Mouse (Mus musculus) B cell, adult 67 days (primary cell): ENCODE results near the gene Ccr8. TPM values are rescaled to one million over a fixed set of nuclear protein-coding genes. Genes with fewer than 3 reads are reported as not detected.

Experiments
- total RNA-seq, 2 experiments: library from RNA; stranded (reverse); gene quantifications; 4 replicates each; pipeline ENCODE4 v1.2.4; 2023

Gene Ccr8
- total RNA-seq: not detected

GRCm38 (mm10) chr9:120091696-120092238 is at the start of gene Ccr8:
Gene Ccr8 (plus strand): TSS chr9:120092114.

GRCm38 (mm10) chr9:120069779-120070178 is 22.1 kb upstream of the Ccr8 start, which contains the start of gene Cx3cr1:
Gene Cx3cr1 (minus strand): TSS chr9:120069879.

GRCm38 (mm10) chr9:120110211-120111018 is 18.5 kb downstream of the Ccr8 start, which contains the start of gene Slc25a38:
Gene Slc25a38 (plus strand): TSS chr9:120110374.

GRCm38 (mm10) chr9:120127538-120128251 is 35.8 kb downstream of the Ccr8 start, which contains the start of gene Rpsa:
Gene Rpsa (plus strand): TSS chr9:120127689.

Other genes with a start within 250 kb of the Ccr8 start
- 10 to 100 TPM; 79.2 to 79.4 TPM for gene Wdr48, start 197.2 kb upstream of the Ccr8 start, total RNA-seq
- 10 to 100 TPM; 12.8 to 13.9 TPM for gene Gorasp1, start 154.5 kb upstream of the Ccr8 start, total RNA-seq
- not detected for gene Ttc21a, start 154.5 kb upstream of the Ccr8 start, total RNA-seq
- gene Csrnp1, start 107.5 kb upstream of the Ccr8 start, total RNA-seq: 100 to 1,000 TPM; 256 to 303 TPM
- not detected for gene Xirp1, start 68.5 kb upstream of the Ccr8 start, total RNA-seq
- gene Cx3cr1, start 22.2 kb upstream of the Ccr8 start, total RNA-seq: under 1 TPM in 1 of 2 experiments, not detected in 1; 0.32 TPM
- 10 to 100 TPM; 31.3 to 39.1 TPM for gene Slc25a38, start 18.3 kb downstream of the Ccr8 start, total RNA-seq
- 1,000 to 10,000 TPM; 2,093 to 2,116 TPM for gene Rpsa, start 35.6 kb downstream of the Ccr8 start, total RNA-seq
- gene Mobp, start 57.6 kb downstream of the Ccr8 start, total RNA-seq: not detected
- gene Myrip, start 209.4 kb downstream of the Ccr8 start, total RNA-seq: not detected